Mouse (Mus musculus) hindbrain, embryonic 14.5 days (tissue): ENCODE results near the gene Cep295nl. TPM values are rescaled to one million over a fixed set of nuclear protein-coding genes. Genes with fewer than 3 reads are reported as not detected.

Source experiments
- polyA plus RNA-seq: library from polyadenylated mRNA; unstranded; fragments of >200 nt; fragmentation: Nextera tagmentation; extraction: Ambion mirVana; gene quantifications from 2 replicates; pipeline ENCODE4 v1.2.1, GENCODE M21; 2014

Gene Cep295nl
- polyA plus RNA-seq, 1 experiment from 2014 or later = not detected

Other genes starting within 250 kb of the Cep295nl start
- gene Dnah17, start 211.9 kb downstream of the Cep295nl start, polyA plus RNA-seq = 0.15 and 0.21 TPM in 2 replicates
- 18.1 and 18.7 TPM in 2 replicates for gene Cyth1, start 93.9 kb downstream of the Cep295nl start, polyA plus RNA-seq
- gene Usp36, start 52.3 kb downstream of the Cep295nl start, polyA plus RNA-seq = 11.9 and 13.6 TPM in 2 replicates
- 94.3 and 114 TPM in 2 replicates for gene Timp2, start 13.2 kb upstream of the Cep295nl start, polyA plus RNA-seq
- gene Lgals3bp, start 59.6 kb upstream of the Cep295nl start, polyA plus RNA-seq = 4.0 and 4.7 TPM in 2 replicates
- gene Cant1, start 76.6 kb upstream of the Cep295nl start, polyA plus RNA-seq = 25.4 and 26.9 TPM in 2 replicates
- 5.0 and 5.2 TPM in 2 replicates for gene C1qtnf1, start 85.7 kb upstream of the Cep295nl start, polyA plus RNA-seq
- 5.0 and 7.4 TPM in 2 replicates for gene Engase, start 134.3 kb upstream of the Cep295nl start, polyA plus RNA-seq